Mouse (Mus musculus): ENCODE measurements around the gene Jph4. TPM values are rescaled to one million over a fixed set of nuclear protein-coding genes. Genes with fewer than 3 reads are reported as not detected.
A peak's percentile ranks its signal among the peaks of the same experiment; 100 is the strongest.

The Jph4 gene
- total RNA-seq (2021), result under 1 TPM in 1 of 2 experiments, not detected in 1; 0.08 TPM
- long read RNA-seq, experiment 1, result 0 reads
- long read RNA-seq, experiment 2, result 0 reads

DNA sequence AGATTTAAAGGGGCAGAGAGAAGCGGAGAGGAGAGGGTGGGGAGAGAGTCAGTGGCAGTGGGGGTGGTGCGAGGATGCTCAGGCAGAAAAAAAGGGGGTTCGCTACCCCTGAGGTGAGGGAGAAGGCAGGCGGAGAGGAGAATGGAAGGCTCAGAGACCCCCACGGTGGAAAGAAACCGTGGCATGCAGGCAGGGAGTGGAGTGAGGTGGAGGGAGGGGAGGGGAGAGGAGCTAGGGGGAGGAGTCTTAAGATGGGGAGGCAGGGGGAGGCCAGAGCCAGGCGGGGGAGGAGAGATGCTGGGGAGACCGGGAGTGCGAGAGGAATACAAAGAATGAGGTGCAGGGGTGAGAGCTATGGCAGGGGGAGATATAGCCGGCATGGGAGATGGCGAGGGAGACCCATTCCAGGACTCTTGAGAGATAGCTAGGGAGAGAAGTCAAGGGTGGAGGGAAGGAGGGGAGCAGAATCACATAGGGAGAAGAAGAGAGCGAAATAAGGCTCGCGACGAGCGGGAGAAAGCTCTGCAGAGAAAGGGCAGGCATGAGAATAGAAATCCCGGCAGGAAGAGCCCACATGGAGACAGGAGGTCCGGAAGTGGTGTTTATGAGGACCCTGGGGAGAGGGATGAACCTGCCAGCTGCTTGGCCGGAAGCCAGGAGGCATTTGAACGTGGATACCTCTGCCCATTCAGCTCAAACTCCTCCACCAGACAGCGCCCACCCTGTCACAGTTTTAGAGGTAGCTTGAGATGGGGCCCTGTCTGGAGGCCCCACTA, at the start of gene Jph4:
TSS of gene Jph4 (minus strand) at position 511 of the 776 bp plus-strand sequence.
- DNase-seq, result no peak

DNA sequence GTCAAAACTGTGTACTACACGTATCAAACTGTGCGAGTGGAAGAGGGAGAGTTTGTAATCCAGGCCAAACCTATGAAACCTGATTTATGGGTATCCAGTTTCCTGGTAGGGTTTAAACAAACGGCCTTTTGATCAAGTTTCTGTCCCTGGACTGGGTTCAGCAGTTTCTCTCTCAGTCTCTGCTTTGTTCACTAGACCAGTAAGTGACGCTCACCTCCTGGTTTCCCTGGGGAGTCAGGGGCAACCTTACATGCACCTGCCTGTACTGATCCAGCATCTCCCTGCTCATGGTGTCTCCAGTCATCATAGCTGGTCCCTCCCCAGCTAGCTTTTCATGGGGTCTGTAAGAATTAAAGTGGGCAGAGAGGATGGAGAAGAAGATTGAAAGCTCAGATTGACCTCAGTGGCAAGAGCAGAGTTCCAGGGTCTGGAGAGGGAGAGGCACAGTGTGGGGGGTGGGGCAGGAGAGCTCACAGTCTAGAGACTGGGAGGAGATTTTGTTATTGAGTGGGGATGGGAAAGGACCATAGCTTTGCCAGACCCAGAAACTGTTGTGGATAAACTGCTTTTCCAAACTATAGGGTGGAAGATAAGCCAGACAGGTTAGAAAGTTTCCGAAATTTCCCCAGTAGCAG, 47.6 kb upstream of the Jph4 start:
- DNase-seq, result no peak

DNA sequence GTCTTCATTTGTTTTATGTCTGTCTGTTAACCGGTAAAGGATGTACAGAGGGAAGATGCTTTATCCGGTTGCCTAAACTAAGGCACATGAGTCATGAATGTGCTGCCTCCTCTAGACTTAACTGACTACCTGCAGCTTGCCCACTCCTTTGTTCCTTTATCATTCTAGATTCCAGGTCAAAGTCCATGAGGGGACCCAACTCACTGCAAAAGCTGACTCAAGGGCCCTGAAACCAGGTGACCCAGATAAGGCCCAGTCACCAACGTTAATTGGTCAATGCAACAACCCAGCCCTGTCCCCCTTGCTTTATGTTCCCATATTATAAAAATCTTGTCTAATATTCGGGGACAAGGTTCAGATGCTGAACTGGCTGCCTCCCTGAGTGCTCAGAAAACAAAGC, 45.4 kb upstream of the Jph4 start:
- DNase-seq, result no peak

DNA sequence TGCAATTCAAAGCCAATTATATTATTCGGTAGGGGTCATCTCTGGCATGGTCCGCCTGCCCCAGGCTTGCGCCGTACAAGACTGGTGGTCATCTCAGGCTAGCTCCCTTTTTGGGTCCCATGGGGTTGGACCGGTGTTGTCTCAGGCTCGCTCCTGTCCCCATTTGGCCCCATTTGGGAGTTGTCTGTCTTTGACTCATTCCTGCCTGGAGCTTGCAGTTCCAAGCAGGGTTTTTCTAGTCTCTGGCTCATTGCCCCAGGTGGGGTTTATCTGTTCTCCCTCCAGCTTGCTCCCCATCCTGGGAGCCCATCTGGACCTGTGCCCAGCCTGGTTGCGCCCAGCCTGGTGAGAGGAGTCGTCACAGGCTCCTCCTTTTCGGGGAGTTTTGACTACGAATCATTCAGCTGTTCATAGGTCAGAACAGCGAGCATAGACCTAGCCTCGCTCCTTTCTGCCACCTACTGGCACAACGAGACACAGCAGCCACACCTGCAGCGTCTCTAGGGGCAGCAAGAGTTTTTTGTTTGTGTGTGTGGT, 44.4 kb upstream of the Jph4 start:
- peak; percentile 61 to 86 for DNase-seq

DNA sequence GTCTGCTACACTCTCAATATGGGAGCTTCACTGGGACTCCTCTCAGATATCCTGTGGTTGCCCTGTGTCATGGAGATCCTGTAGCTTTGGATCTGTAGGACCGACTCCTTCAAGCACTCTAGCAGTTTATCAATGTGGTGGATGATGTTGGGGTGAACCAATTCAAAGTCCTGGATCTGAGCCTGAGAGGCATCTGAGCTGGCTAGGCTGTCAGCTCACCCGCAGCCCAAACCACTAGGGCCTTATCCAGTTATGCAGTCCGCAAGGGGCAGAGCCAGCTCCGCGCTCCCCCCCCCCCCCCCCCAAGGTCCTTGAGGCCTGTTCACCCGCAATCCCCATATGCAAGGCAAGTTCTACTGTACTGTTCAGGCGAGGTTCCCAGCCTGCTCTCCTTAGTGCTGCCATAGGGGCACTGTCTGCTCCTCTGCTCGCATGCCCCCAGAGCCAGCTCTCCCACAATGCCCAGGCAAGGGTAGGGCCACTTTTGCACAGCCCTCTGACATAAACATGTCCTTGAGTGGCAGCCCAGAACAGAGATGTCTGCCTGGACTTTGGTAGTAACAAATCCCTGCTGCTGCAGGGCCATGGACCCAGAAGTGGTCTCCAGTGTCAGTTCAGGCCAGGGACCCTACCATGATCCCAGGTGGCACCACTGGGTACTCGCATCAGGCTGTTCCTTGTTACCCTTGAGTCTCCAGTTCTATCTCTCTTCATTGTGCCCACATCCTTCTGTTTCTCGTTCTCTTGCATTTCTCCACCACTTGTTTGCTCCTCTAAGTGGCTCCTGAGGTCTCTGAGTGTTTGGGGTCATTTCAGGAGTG, 43.7 kb upstream of the Jph4 start:
- no peak for DNase-seq

DNA sequence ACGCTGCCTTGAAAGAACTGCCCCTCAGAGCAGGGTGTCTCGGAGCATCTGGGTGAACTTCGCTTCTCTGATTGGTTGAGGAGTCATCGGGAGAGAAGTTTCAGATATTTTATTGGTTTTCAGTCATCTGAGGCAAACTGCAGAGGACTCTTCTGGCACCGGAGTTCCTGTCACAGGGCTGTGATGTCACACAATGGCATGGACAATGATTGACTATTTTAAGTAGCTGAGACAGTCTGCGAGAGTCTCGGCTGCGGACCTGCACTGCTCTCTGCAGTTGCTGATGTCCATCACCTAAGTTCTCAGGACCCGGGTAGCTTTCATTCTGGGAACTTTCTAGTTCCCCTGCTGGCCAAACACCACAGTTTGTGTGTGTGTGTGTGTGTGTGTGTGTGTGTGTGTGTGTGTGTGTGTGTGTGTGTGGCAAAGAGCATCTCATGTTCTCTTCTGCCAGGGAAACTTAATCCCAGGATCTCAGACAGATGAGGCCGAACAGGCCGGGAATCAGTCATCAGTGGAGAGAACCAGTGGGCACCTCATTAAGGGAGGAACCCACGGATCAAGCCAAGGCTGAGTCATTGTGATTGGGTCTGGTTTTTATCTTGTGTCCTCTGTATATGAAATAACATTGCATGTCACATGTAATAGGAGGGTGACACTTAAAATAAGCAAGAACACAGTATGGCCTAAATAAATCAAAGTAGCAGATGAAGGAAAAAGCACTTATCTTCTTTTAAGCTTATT, 40.8 kb upstream of the Jph4 start:
- no peak for DNase-seq

DNA sequence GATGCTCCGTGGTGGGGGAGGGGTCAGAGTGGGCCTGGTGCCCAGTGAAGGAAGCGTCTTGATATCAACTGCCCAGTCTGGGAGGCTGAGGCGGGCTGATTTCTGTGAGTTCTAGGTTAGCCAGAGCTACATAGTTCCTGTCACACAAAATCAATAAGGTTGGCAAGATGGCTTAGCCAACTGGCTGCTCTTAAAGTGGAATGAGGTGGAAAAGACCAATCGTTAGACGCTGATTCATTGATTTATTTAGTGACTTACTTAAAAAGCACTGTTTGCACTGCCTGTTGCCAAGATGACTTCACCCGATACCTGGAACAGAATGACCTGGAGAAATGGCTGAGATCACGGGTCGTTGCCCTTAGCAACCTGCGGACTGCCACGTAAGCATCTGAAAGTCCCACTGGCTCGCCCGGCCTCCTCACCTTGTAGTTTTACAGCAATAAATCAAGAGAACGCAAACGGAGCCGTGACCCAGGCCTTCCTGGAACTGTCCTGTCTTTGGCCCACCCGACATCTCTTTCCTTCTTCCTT, 36.3 kb upstream of the Jph4 start:
- DNase-seq, result no peak

DNA sequence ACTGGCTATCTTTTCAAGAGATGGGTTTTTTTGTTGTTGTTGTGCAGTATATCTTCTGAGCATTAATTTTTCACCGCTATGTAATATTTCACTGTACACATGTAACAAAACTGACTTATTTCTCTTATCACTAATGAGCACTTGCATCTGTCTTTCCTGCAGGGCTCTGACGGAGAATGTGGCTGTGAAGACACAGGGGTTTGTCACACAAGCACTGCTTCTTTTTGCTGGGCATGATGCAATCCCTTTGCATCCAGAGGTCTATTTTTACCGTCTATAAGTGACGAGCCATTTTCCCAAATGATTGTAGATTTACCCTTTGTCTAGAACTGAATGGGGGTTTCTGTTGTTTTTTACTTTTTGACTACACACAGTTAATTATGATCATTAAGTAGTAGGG, 35.4 kb upstream of the Jph4 start:
- DNase-seq, result no peak

DNA sequence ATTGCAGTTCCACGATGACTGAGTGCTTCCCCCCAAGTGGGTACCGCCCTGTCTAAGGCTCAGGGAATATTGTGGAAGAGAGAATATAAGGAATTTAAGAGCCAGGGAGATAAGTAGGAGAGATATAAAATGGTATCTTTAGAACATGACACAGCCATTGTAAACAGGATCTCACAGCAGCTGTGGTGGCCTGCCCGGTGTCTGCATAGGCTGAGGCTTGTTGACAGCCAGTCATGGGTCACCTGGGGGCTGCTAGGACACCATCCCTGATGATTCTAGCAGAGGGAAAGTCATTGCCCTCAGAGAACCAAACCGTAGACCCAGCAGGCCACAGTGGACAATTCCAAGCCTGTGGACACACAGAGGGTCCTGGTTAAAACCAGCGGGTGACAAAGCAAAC, 34.2 kb upstream of the Jph4 start:
- no peak for DNase-seq

DNA sequence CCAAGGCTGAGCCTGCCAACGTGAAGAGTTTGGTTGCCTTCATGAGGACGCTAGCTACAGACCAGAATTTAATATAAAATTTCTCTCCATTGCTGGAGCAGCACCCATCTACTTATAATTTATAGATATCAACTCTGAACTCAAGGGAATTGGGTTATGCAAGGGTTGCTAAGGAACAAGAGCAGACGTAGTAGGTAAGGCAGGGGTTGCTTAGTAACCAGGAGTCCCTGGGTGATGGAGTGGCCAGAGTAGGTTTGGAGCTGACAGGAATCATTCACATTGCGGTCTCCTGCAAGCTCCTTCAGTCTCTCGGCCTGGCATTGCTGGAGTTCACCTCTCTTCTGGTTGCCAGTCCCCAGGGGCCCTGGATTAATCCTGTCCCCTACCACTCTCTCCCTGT, 32.3 kb upstream of the Jph4 start:
- DNase-seq, result no peak

DNA sequence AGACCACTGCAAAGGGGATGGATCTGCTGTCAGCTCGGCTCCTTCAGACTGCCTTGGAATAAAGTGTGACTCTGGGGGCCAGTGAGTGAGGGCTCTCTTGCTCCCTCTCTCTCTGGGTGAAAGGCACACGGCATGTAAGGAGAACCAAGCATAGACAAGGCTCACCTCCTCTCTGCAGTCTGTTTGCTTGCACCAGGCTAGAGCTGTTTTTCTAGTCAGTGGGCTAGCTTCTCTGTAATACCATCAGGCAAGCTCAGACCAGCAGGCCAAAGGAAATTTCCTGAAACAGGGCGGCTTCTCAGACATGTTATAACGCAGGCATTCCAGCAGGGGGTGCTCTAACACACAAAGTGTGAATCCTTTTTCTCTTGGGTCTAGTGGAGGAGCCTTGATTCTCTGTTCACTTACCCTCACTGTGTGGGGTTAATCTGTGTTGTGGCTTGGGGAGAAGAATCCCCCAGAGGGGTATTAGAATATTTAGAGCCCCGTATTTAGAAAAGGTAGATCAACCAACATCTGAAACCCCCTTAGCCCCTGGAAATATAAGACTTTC, 31.7 kb upstream of the Jph4 start:
- DNase-seq, result peak; percentile 53 to 85

DNA sequence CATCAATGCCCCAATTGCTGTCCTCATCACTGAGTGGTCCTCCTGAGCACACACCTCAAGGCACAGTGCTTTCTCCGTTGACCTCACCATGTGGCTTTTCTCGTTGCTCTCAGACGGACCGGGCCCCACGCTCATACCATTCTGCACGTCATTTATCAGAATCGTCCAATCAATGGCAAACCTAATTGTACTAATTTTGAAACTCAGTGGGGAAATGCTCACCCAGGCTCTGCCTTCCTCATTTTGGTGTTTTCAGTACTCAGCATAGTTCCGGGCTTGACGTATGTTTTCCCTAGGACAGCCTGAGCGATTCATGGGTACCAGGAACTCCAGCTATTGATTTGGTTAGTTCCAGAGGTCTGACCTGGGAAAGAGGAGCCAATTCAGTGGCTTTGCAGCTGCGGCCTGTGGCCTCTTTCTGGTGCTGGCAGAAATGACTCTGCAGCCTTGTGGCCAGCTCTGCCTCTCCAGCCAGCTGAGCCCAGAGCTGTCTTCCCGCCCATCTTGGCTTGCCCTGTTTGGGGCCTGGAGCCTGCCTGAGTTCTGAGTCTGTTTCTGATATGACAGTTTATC, 30.2 kb upstream of the Jph4 start:
- DNase-seq, result peak; percentile 65 to 75

DNA sequence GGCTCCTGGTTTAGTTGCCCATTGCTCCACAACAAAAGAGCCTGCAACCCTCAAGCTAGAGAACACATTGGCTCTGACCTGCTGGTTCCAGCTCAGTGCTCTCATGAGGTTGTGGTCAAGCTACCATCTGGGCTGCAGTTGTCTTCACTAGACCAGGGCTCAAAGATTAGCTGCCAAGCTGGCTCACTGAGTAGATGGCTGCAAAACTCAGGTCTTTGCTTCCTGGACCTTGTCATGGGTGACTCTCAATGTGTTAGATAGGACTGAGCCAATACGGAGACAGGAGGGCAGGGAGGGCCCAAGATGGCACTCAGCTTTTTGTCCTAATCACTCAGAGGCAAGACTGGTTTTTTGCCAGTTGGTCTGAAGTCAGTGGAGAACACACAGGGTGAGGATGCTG, 29.6 kb upstream of the Jph4 start:
- no peak for DNase-seq

DNA sequence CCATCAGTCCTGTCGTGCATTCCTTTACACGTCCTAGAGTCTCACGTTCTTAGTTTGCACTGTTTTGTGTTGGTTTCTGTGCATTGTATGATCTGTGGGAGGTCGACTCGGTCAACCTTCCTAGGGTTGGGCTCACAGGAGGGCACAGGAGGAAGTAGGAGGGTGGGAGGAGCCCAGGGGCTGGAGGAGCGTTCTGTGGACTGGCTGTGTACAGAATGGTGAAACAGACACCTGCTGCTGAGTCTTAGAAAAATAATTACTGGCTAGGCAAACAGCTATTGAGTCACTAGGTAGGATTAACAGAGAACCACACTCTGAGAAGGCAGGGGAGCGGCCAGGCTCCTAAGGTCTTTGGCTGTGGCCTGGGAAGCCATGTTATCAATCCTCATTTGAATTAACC, 22.6 kb upstream of the Jph4 start:
- no peak for DNase-seq

DNA sequence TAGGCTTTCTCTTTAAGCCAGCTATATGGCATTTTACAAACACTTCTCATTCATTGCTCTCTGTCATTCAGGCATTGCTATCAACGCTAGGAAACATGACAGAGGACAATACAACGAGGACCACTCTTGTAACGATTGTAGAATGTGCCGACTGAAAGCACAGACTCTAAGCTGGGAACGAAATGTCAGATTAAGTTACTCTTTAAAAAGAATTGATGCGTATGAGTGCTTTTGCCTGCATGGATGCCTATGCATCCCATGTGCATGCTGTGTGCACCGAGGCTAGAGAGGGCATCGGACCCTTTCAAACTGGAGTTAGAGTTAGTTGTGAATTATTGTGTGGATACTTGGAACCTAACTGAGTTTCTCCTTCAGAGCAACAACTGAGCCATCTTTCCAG, 18.9 kb upstream of the Jph4 start:
- DNase-seq, result no peak

DNA sequence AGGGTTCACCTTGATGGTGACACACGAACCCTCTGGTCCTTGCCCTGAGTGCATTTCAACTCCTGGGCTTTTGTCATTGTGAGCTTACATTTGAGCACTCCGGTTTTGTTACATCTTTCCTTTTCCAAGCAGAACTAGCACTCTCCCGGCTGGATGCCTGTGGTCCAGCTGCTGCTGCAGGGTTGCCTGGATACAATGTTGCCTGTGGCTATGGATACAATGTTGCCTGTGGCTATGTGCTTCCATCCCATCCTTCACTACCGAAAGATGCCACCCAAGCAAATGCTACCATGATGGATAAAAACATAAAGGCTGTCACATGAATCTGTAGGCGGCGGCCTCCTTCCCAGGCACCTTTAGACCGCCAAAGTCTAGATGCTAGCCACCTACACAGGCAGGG, 9.8 kb upstream of the Jph4 start:
- DNase-seq, result no peak

DNA sequence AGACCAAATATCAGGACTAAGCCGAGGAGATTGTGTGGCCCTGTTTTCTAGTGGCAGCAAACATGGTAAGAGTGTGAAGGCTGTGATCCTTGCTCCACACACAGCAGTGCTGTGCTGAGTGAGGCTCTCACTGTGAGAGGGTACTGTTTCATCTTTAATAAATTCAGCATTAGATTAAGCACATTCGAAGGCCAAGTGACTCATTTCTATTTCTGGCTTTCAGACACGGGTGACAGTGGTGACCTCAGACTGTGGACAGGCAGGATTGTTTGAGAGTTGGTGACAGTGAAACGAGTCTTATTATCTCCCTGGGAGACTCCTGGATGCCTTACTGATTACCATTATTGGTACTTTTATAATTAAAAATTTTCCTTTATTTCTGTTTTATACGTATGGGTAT, 9.0 kb upstream of the Jph4 start:
- no peak for DNase-seq

DNA sequence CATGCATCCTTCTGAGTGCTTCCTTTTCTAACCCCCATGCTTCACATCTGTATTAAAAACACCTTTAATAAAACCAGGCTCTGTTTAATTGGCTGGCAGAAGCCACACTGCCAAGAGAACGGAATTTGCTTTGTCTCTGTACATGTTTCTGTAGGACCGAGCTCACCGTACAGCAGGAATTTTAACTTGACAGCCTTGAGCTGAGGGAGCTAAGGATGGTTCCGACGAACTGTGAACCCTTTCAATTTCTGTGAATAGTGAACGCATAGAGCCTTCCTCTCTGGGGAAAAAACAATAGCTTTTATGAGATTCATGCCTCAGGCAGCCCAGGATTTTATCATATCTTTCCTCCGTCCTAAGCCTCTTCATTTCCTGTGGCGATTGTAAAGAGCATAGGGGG, 5.6 kb upstream of the Jph4 start:
- no peak for DNase-seq

DNA sequence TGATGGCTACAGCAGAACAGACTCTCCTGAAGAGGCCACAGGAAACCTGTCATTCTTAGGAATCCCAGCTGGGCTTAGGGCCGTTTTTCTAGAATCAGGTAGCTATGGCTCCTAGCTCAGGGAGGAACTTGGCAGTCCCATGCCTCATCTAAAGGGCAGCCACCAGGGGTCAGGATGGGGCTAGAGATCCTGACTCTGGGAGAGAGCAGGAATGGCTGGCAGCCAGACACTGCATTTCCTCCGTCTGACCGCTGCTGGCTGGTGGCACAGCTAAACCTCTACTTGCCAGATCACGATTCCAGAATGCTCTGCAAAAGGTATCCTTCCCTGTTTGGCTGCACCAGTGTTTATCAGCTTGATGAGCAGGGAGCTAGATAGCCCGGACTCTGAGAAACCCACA, 5.2 kb upstream of the Jph4 start:
- peak; percentile 84 for DNase-seq

DNA sequence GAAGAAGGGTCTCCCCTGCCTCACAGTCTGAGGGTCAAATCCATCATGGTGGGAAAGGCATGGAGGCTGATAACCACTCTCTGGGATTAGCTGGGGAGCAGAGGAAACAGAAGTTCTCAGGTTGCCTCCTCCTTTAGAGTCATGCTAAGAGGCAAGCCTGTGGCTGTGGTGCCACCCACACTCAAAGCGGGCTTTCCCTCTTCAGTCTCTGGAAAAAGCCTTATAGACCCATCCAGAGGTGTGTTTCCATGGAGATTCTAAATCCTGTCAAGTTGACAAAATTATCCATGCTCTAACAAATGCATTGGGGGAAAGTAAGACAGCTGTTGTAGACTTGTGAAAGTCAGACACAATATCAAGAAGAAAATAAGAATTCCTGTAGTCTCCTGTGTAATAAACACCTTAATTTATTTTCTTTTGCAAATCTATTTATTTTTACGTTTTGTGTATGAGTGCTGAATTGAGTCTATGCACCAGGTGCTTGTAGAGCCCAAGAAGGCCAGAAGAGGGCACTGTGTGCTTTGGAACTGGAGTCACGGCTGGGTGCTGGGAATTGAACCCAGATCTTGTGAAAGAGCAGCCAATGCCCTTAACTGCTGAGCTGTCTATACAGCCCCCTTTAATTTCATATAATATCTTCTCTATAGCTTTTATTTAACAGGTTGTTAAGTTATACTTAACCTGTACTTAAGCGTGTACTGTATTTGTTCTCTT, 2.8 kb upstream of the Jph4 start:
- DNase-seq, result no peak
